Mouse (Mus musculus) CH12.LX (cell line): ENCODE results near the gene Eps15.

Experiments used
- CHD2 ChIP-seq: IDR thresholded peaks from 2 replicates; pipeline ENCODE4 v1.6.1; 2011; ENCODE audit warnings: low read length, improper control_type of control experiment
- CTCF ChIP-seq, 2 experiments: IDR thresholded peaks in 1 of 2; conservative IDR thresholded peaks in 1 of 2; 2 replicates each; pipeline ENCODE4 v1.5.1; 2011 to 2012; ENCODE audit warnings: low read depth in 2 of 2, low read length in 2 of 2, improper control_type of control experiment in 1 of 2, inconsistent platforms in 1 of 2, mild to moderate bottlenecking in 1 of 2, moderate library complexity in 1 of 2
- UBTF ChIP-seq: IDR thresholded peaks from 2 replicates; pipeline ENCODE4 v1.6.1; 2012; ENCODE audit warnings: low read depth, mild to moderate bottlenecking, inconsistent platforms, low read length, improper control_type of control experiment, moderate library complexity
- USF2 ChIP-seq: conservative IDR thresholded peaks from 2 replicates; pipeline ENCODE4 v1.6.1; 2011; ENCODE audit warnings: low read depth, low read length, improper control_type of control experiment

DNA sequence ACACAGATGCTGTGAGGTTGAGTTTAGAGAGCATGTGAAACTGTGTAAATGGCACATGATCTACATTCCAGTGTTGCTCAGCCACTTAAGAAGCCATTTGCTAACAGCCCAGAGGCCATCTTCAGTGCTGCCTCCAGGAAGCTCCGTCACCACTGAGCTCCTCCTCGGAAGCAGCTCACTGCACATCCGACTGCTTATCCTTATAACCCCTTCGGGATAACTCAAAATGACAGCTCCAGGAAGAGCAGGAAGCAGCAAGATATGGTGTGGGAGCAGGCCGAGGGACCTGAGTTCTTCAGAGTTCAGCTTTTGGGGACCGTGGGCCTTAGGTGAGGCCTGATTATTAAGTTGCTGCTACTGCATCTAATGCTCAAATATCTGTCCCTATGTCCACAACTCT is 18.0 kb upstream of the Eps15 start:
- TF ChIP-seq CHD2 (no peak), USF2 (no peak), CTCF (conservative IDR thresholded peaks at IDR 0.05 in 1 of 2, IDR thresholded peaks at IDR 0.05 in 1 of 2; ENCODE audit: low read depth in 2 of 2, low read length in 2 of 2) (no peak), UBTF (no peak)
